Mouse (Mus musculus): ENCODE data around the gene Clec2g. TPM values are rescaled to one million over a fixed set of nuclear protein-coding genes. Genes with fewer than 3 reads are reported as not detected.
"Not testable (repeated sequence)": the region's sequence is repeated elsewhere in the genome, so short reads cannot be mapped to it uniquely, and the experiment has no call there.

The Clec2g gene
- total RNA-seq (2014; rRNA removed) (not detected in 2 replicates), polyA plus RNA-seq (2015; fragmentation: Nextera tagmentation; extraction: Ambion mirVana) (not detected in 2 replicates)

GRCm38 (mm10) chr6:128934081-128934480, at the start of gene Clec2g:
Gene Clec2g (plus strand): TSS chr6:128934381.
- H3K27me3 ChIP-seq (ENCODE audit: insufficient read depth, low read length); H3K36me3 ChIP-seq (ENCODE audit: insufficient read depth, low read length); DNase-seq (ENCODE audit: low spot score); H3K9me3 ChIP-seq (ENCODE audit: low read length); ATAC-seq (ENCODE audit: low FRiP score); H3K27ac ChIP-seq (ENCODE audit: low read depth, low read length); H3K4me3 ChIP-seq (ENCODE audit: low read depth, low read length); H3K4me2 ChIP-seq (ENCODE audit: low read depth, low read length, poor library complexity, severe bottlenecking); H3K9ac ChIP-seq (replicated peaks; ENCODE audit: low read length, poor library complexity, severe bottlenecking); H3K4me1 ChIP-seq (ENCODE audit: insufficient read depth, low read length): not testable (repeated sequence)
- WGBS, result 93% methylated on average over 4 of the region's 4 CpGs

GRCm38 (mm10) chr6:128887091-128887790, 46.9 kb upstream of the Clec2g start, which contains the start of gene Clec2i:
Gene Clec2i (plus strand): TSS chr6:128887588.
- not testable (repeated sequence) for H3K27ac ChIP-seq (ENCODE audit: low read depth, low read length); H3K36me3 ChIP-seq (ENCODE audit: insufficient read depth, low read length); H3K9ac ChIP-seq (replicated peaks; ENCODE audit: low read length, poor library complexity, severe bottlenecking); H3K4me3 ChIP-seq (ENCODE audit: low read depth, low read length); DNase-seq (ENCODE audit: low spot score); H3K9me3 ChIP-seq (ENCODE audit: low read length); H3K4me2 ChIP-seq (ENCODE audit: low read depth, low read length, poor library complexity, severe bottlenecking); H3K4me1 ChIP-seq (ENCODE audit: insufficient read depth, low read length); H3K27me3 ChIP-seq (ENCODE audit: insufficient read depth, low read length); ATAC-seq (ENCODE audit: low FRiP score)
- WGBS, result 90% methylated on average over 6 of the region's 6 CpGs

- Histone ChIP-seq H3K4me1 (ENCODE audit: insufficient read depth, low read length) (no peaks in the 10 kb centered on the region), H3K27ac (ENCODE audit: low read depth, low read length) (no peak overlapping the region), H3K9me3 (ENCODE audit: low read length) (no peaks in the 10 kb centered on the region), H3K9ac (replicated peaks; ENCODE audit: low read length, poor library complexity, severe bottlenecking) (no peak overlapping the region), H3K27me3 (ENCODE audit: insufficient read depth, low read length) (no peaks in the 10 kb centered on the region), H3K4me2 (ENCODE audit: low read depth, low read length, poor library complexity, severe bottlenecking) (no peak overlapping the region), H3K4me3 (ENCODE audit: low read depth, low read length) (no peak overlapping the region), H3K36me3 (ENCODE audit: insufficient read depth, low read length) (no peaks in the 10 kb centered on the region)
- no peak for TF ChIP-seq CTCF (IDR thresholded peaks at IDR 0.05)
- ATAC-seq (ENCODE audit: low FRiP score) (no peak), DNase-seq (ENCODE audit: low spot score) (no peak)
- 76% methylated on average over 5 of the region's 5 CpGs for WGBS
These were observed 45.3 kb upstream of the Clec2g start for GRCm38 (mm10) chr6:128888834-128889233.

- Histone ChIP-seq H3K4me3 (ENCODE audit: low read depth, low read length) (no peak within 1 kb of the TSS), H3K4me1 (ENCODE audit: insufficient read depth, low read length) (no peaks in the 10 kb centered on the region), H3K9ac (replicated peaks; ENCODE audit: low read length, poor library complexity, severe bottlenecking) (no peak within 1 kb of the TSS), H3K4me2 (ENCODE audit: low read depth, low read length, poor library complexity, severe bottlenecking) (no peak within 1 kb of the TSS), H3K27me3 (ENCODE audit: insufficient read depth, low read length) (no peaks in the 10 kb centered on the region), H3K27ac (ENCODE audit: low read depth, low read length) (no peak within 1 kb of the TSS), H3K36me3 (ENCODE audit: insufficient read depth, low read length) (no peaks in the 10 kb centered on the region), H3K9me3 (ENCODE audit: low read length) (no peaks in the 10 kb centered on the region)
- ATAC-seq (ENCODE audit: low FRiP score) (no peak), DNase-seq (ENCODE audit: low spot score) (no peak)
- WGBS, result 72% methylated on average over 2 of the region's 2 CpGs
- no peak for TF ChIP-seq CTCF (IDR thresholded peaks at IDR 0.05)
These were observed 43.2 kb upstream of the Clec2g start, which contains the start of gene BC035044 for GRCm38 (mm10) chr6:128890948-128891355. Gene BC035044 (minus strand): TSS chr6:128891126.

GRCm38 (mm10) chr6:128895404-128896001, 38.7 kb upstream of the Clec2g start:
- DNase-seq (ENCODE audit: low spot score) (no peak), ATAC-seq (ENCODE audit: low FRiP score) (no peak)
- H3K9ac ChIP-seq (replicated peaks; ENCODE audit: low read length, poor library complexity, severe bottlenecking), result no peak overlapping the region
- no peak for TF ChIP-seq CTCF (IDR thresholded peaks at IDR 0.05)
- no peaks in the 10 kb centered on the region for H3K27me3 ChIP-seq (ENCODE audit: insufficient read depth, low read length)
- H3K27ac ChIP-seq (ENCODE audit: low read depth, low read length), result no peak overlapping the region
- no peak overlapping the region for H3K4me3 ChIP-seq (ENCODE audit: low read depth, low read length)
- WGBS, result 79% methylated on average over 3 of the region's 3 CpGs
- H3K4me2 ChIP-seq (ENCODE audit: low read depth, low read length, poor library complexity, severe bottlenecking), result no peak overlapping the region
- no peaks in the 10 kb centered on the region for H3K4me1 ChIP-seq (ENCODE audit: insufficient read depth, low read length)
- H3K36me3 ChIP-seq (ENCODE audit: insufficient read depth, low read length), result no peaks in the 10 kb centered on the region
- no peaks in the 10 kb centered on the region for H3K9me3 ChIP-seq (ENCODE audit: low read length)

GRCm38 (mm10) chr6:128900044-128900443, 34.1 kb upstream of the Clec2g start:
- ATAC-seq (ENCODE audit: low FRiP score) (no peak), DNase-seq (ENCODE audit: low spot score) (no peak)
- H3K4me3 ChIP-seq (ENCODE audit: low read depth, low read length), result no peak overlapping the region
- no peak overlapping the region for H3K4me2 ChIP-seq (ENCODE audit: low read depth, low read length, poor library complexity, severe bottlenecking)
- H3K27me3 ChIP-seq (ENCODE audit: insufficient read depth, low read length), result no peaks in the 10 kb centered on the region
- no peak for TF ChIP-seq CTCF (IDR thresholded peaks at IDR 0.05)
- no peaks in the 10 kb centered on the region for H3K9me3 ChIP-seq (ENCODE audit: low read length)
- 88% methylated on average over 2 of the region's 2 CpGs for WGBS
- no peaks in the 10 kb centered on the region for H3K4me1 ChIP-seq (ENCODE audit: insufficient read depth, low read length)
- H3K27ac ChIP-seq (ENCODE audit: low read depth, low read length), result no peak overlapping the region
- H3K36me3 ChIP-seq (ENCODE audit: insufficient read depth, low read length), result no peaks in the 10 kb centered on the region
- H3K9ac ChIP-seq (replicated peaks; ENCODE audit: low read length, poor library complexity, severe bottlenecking), result no peak overlapping the region

GRCm38 (mm10) chr6:128900796-128901552, 33.2 kb upstream of the Clec2g start:
- not testable (repeated sequence) for H3K27me3 ChIP-seq (ENCODE audit: insufficient read depth, low read length); DNase-seq (ENCODE audit: low spot score); H3K9me3 ChIP-seq (ENCODE audit: low read length); H3K36me3 ChIP-seq (ENCODE audit: insufficient read depth, low read length); H3K4me2 ChIP-seq (ENCODE audit: low read depth, low read length, poor library complexity, severe bottlenecking); ATAC-seq (ENCODE audit: low FRiP score); H3K4me1 ChIP-seq (ENCODE audit: insufficient read depth, low read length); H3K27ac ChIP-seq (ENCODE audit: low read depth, low read length); H3K4me3 ChIP-seq (ENCODE audit: low read depth, low read length); H3K9ac ChIP-seq (replicated peaks; ENCODE audit: low read length, poor library complexity, severe bottlenecking)
- 88% methylated on average over 6 of the region's 6 CpGs for WGBS

Measured in midbrain, postnatal 0 days (tissue).